Mouse (Mus musculus) telencephalon, adult 2 months (tissue): ENCODE measurements at regions not wholly inside any gene's neighbourhood (a gene's known extent, or its start where the extent isn't known, plus 50 kb on each side); places are given as distances from the start of the nearest gene placed in this dataset.

ENCODE experiments used
- DNase-seq: peaks from one replicate; pipeline ENCODE4 v3.0.0-alpha.2; 2011; ENCODE audit warnings: low read depth, low spot score

- no peak for DNase-seq
These were observed 59.0 kb upstream of the Actrt2 start for GRCm38 (mm10) chr4:154726636-154727045.

GRCm38 (mm10) chr4:154727945-154728344, 60.3 kb upstream of the Actrt2 start:
- DNase-seq, result no peak

- DNase-seq, result no peak
These were observed 63.0 kb upstream of the Actrt2 start for GRCm38 (mm10) chr4:154730646-154731045.

- no peak for DNase-seq
These were observed 63.7 kb upstream of the Actrt2 start for GRCm38 (mm10) chr4:154731345-154731744.

GRCm38 (mm10) chr4:154736071-154736470, 68.4 kb upstream of the Actrt2 start:
- no peak for DNase-seq

- no peak for DNase-seq
These were observed 73.6 kb upstream of the Actrt2 start for GRCm38 (mm10) chr4:154741123-154741890.

GRCm38 (mm10) chr4:154746323-154747005, 78.8 kb upstream of the Actrt2 start:
- DNase-seq, result peak; percentile 10

- no peak for DNase-seq
These were observed 79.3 kb upstream of the Actrt2 start for GRCm38 (mm10) chr4:154747006-154747343.

- no peak for DNase-seq
These were observed 81.5 kb upstream of the Actrt2 start for GRCm38 (mm10) chr4:154749160-154749559.

- DNase-seq, result no peak
These were observed 82.3 kb upstream of the Actrt2 start for GRCm38 (mm10) chr4:154749996-154750395.

- no peak for DNase-seq
These were observed 82.9 kb upstream of the Actrt2 start for GRCm38 (mm10) chr4:154750440-154751107.

GRCm38 (mm10) chr4:154754445-154754844, 82.8 kb upstream of the Ttc34 start:
- no peak for DNase-seq

- no peak for DNase-seq
These were observed 80.4 kb upstream of the Ttc34 start for GRCm38 (mm10) chr4:154756740-154757446.

- DNase-seq, result no peak
These were observed 77.4 kb upstream of the Ttc34 start for GRCm38 (mm10) chr4:154759881-154760280.

- no peak for DNase-seq
These were observed 73.0 kb upstream of the Ttc34 start for GRCm38 (mm10) chr4:154764238-154764637.

GRCm38 (mm10) chr4:154766158-154766557, 71.1 kb upstream of the Ttc34 start:
- no peak for DNase-seq

GRCm38 (mm10) chr4:154771330-154772076, 65.8 kb upstream of the Ttc34 start:
- no peak for DNase-seq

GRCm38 (mm10) chr4:154772077-154772462, 65.2 kb upstream of the Ttc34 start:
- no peak for DNase-seq

- DNase-seq, result no peak
These were observed 63.4 kb upstream of the Ttc34 start for GRCm38 (mm10) chr4:154773830-154774229.

- DNase-seq, result no peak
These were observed 62.9 kb upstream of the Ttc34 start for GRCm38 (mm10) chr4:154774332-154774731.

- DNase-seq, result no peak
These were observed 58.4 kb upstream of the Ttc34 start for GRCm38 (mm10) chr4:154778818-154779217.
